Mouse (Mus musculus) cortical plate, adult 2 months (tissue): ENCODE results near the gene Paqr9. TPM values are rescaled to one million over a fixed set of nuclear protein-coding genes. Genes with fewer than 3 reads are reported as not detected.

Experiments used
- H3K27ac ChIP-seq: fragments of 200-500 bp; 2 replicates; pipeline ENCODE4 v1.5.1; 2012; ENCODE audit warnings: low read length, control low read depth, inconsistent platforms; ENCODE audit not compliant: insufficient read depth
- H3K4me1 ChIP-seq: fragments of 200-500 bp; 2 replicates; pipeline ENCODE4 v1.6.1; 2011; ENCODE audit warnings: low read length; ENCODE audit not compliant: control insufficient read depth, insufficient read depth
- H3K4me3 ChIP-seq: fragments of 200-500 bp; 2 replicates; pipeline ENCODE4 v1.5.1; 2011; ENCODE audit warnings: mild to moderate bottlenecking, low read length, control low read depth; ENCODE audit not compliant: insufficient read depth
- CTCF ChIP-seq: fragments of 200-500 bp; IDR thresholded peaks from 2 replicates; pipeline ENCODE4 v1.5.1; 2011; ENCODE audit warnings: mild to moderate bottlenecking, control low read depth, low read length; ENCODE audit not compliant: insufficient read depth; ENCODE audit errors: extremely low read depth
- POLR2A ChIP-seq: fragments of 200-500 bp; IDR thresholded peaks from 2 replicates; pipeline ENCODE4 v1.6.1; 2011; ENCODE audit warnings: mild to moderate bottlenecking, low read length, control low read depth; ENCODE audit not compliant: insufficient read depth; ENCODE audit errors: extremely low read depth
- polyA plus RNA-seq: library from polyadenylated mRNA; depleted of rRNA; stranded (reverse); fragments of >200 nt; gene quantifications from 2 replicates; pipeline ENCODE4 v1.2.3, GENCODE M21; 2012; rRNA removed

Gene Paqr9
- polyA plus RNA-seq, 1 experiment: 18.0 TPM

- Histone ChIP-seq H3K4me3 (no peak overlapping the region), H3K27ac (no peak overlapping the region), H3K4me1 (no peaks in the 10 kb centered on the region)
- TF ChIP-seq CTCF: no peak
- no peak for TF ChIP-seq POLR2A
These were observed 55.6 kb downstream of the Paqr9 start for GRCm38 (mm10) chr9:95614861-95615615.

- no peak overlapping the region for H3K4me3 ChIP-seq
- H3K4me1 ChIP-seq: no peaks in the 10 kb centered on the region
- no peak for TF ChIP-seq POLR2A
- no peak for TF ChIP-seq CTCF
- no peak overlapping the region for H3K27ac ChIP-seq
These were observed 56.5 kb downstream of the Paqr9 start for GRCm38 (mm10) chr9:95615961-95616360.

Other genes starting within 250 kb of the Paqr9 start
- 33.5 and 35.0 TPM in 2 replicates for gene Chst2, start 152.9 kb upstream of the Paqr9 start, polyA plus RNA-seq
- gene U2surp, start 47.7 kb upstream of the Paqr9 start, polyA plus RNA-seq: 24.3 and 25.9 TPM in 2 replicates
- gene Pcolce2, start 77.9 kb downstream of the Paqr9 start, polyA plus RNA-seq: 1.5 and 1.6 TPM in 2 replicates
- gene Trpc1, start 190.7 kb downstream of the Paqr9 start, polyA plus RNA-seq: 26.2 and 26.3 TPM in 2 replicates